Mouse (Mus musculus): Measurements from ENCODE around the gene Olfr493. TPM values are rescaled to one million over a fixed set of nuclear protein-coding genes. Genes with fewer than 3 reads are reported as not detected.

The Olfr493 gene
- total RNA-seq (2014; rRNA removed) (not detected in 2 replicates), polyA plus RNA-seq (2015; fragmentation: Nextera tagmentation; extraction: Ambion mirVana) (not detected in 2 replicates)

- Histone ChIP-seq H3K27ac (no peak within 1 kb of the TSS), H3K36me3 (ENCODE audit: insufficient read depth, low read length) (no peaks in the 10 kb centered on the region), H3K4me1 (ENCODE audit: insufficient read depth, low read length) (no peaks in the 10 kb centered on the region), H3K27me3 (ENCODE audit: insufficient read depth, low read length) (no peaks in the 10 kb centered on the region), H3K9ac (replicated peaks; ENCODE audit: low read length) (no peak within 1 kb of the TSS), H3K4me2 (ENCODE audit: low read depth, low read length) (no peak within 1 kb of the TSS), H3K4me3 (ENCODE audit: low read length) (no peak within 1 kb of the TSS), H3K9me3 (ENCODE audit: low read length) (no peaks in the 10 kb centered on the region)
- DNase-seq (ENCODE audit: low spot score) (no peak), ATAC-seq (no peak)
- WGBS: 61% methylated on average over 1 of the region's 1 CpGs
- no peak for TF ChIP-seq CTCF (IDR thresholded peaks at IDR 0.05; ENCODE audit: low read depth)
Observed at GRCm38 (mm10) chr7:108346879-108347278, at the start of gene Olfr493. TSS of gene Olfr493 (minus strand) at chr7:108346979.

- WGBS: 81% methylated on average over 1 of the region's 1 CpGs
- Histone ChIP-seq H3K27me3 (ENCODE audit: insufficient read depth, low read length) (no peaks in the 10 kb centered on the region), H3K9me3 (ENCODE audit: low read length) (no peaks in the 10 kb centered on the region), H3K4me3 (ENCODE audit: low read length) (no peak within 1 kb of the TSS), H3K9ac (replicated peaks; ENCODE audit: low read length) (no peak within 1 kb of the TSS), H3K4me2 (ENCODE audit: low read depth, low read length) (no peak within 1 kb of the TSS), H3K36me3 (ENCODE audit: insufficient read depth, low read length) (no peaks in the 10 kb centered on the region), H3K27ac (no peak within 1 kb of the TSS), H3K4me1 (ENCODE audit: insufficient read depth, low read length) (no peaks in the 10 kb centered on the region)
- no peak for TF ChIP-seq CTCF (IDR thresholded peaks at IDR 0.05; ENCODE audit: low read depth)
- ATAC-seq: no peak
- DNase-seq (ENCODE audit: low spot score): no peak
Observed at GRCm38 (mm10) chr7:108392867-108393266, 46.1 kb upstream of the Olfr493 start, which contains the start of gene Olfr495. TSS of gene Olfr495 (plus strand) at chr7:108393167.

GRCm38 (mm10) chr7:108365035-108365434, 18.3 kb upstream of the Olfr493 start, which contains the start of gene Olfr494:
TSS of gene Olfr494 (plus strand) at chr7:108365335.
- H3K27me3 ChIP-seq (ENCODE audit: insufficient read depth, low read length): no peaks in the 10 kb centered on the region
- H3K4me1 ChIP-seq (ENCODE audit: insufficient read depth, low read length): no peaks in the 10 kb centered on the region
- WGBS: 82% methylated on average over 3 of the region's 3 CpGs
- no peak within 1 kb of the TSS for H3K27ac ChIP-seq
- ATAC-seq (no peak), DNase-seq (ENCODE audit: low spot score) (no peak)
- H3K4me2 ChIP-seq (ENCODE audit: low read depth, low read length): no peak within 1 kb of the TSS
- H3K9me3 ChIP-seq (ENCODE audit: low read length): no peaks in the 10 kb centered on the region
- H3K36me3 ChIP-seq (ENCODE audit: insufficient read depth, low read length): no peaks in the 10 kb centered on the region
- TF ChIP-seq CTCF (IDR thresholded peaks at IDR 0.05; ENCODE audit: low read depth): no peak
- no peak within 1 kb of the TSS for H3K4me3 ChIP-seq (ENCODE audit: low read length)
- H3K9ac ChIP-seq (replicated peaks; ENCODE audit: low read length): no peak within 1 kb of the TSS

- no peak for TF ChIP-seq CTCF (IDR thresholded peaks at IDR 0.05; ENCODE audit: low read depth)
- Histone ChIP-seq H3K9me3 (ENCODE audit: low read length) (no peaks in the 10 kb centered on the region), H3K4me2 (ENCODE audit: low read depth, low read length) (no peak within 1 kb of the TSS), H3K4me3 (ENCODE audit: low read length) (no peak within 1 kb of the TSS), H3K27me3 (ENCODE audit: insufficient read depth, low read length) (no peaks in the 10 kb centered on the region), H3K36me3 (ENCODE audit: insufficient read depth, low read length) (no peaks in the 10 kb centered on the region), H3K27ac (no peak within 1 kb of the TSS), H3K4me1 (ENCODE audit: insufficient read depth, low read length) (no peaks in the 10 kb centered on the region), H3K9ac (replicated peaks; ENCODE audit: low read length) (no peak within 1 kb of the TSS)
- no peak for ATAC-seq
- WGBS: 82% methylated on average over 2 of the region's 2 CpGs
- no peak for DNase-seq (ENCODE audit: low spot score)
Observed at GRCm38 (mm10) chr7:108323574-108323973, 23.2 kb downstream of the Olfr493 start, which contains the start of gene Olfr492. TSS of gene Olfr492 (minus strand) at chr7:108323674.

GRCm38 (mm10) chr7:108313151-108313550, 33.6 kb downstream of the Olfr493 start, which contains the start of gene Olfr491:
TSS of gene Olfr491 (plus strand) at chr7:108313451.
- H3K9me3 ChIP-seq (ENCODE audit: low read length): no peaks in the 10 kb centered on the region
- no peak within 1 kb of the TSS for H3K9ac ChIP-seq (replicated peaks; ENCODE audit: low read length)
- ATAC-seq: no peak
- no peaks in the 10 kb centered on the region for H3K36me3 ChIP-seq (ENCODE audit: insufficient read depth, low read length)
- no peak within 1 kb of the TSS for H3K4me2 ChIP-seq (ENCODE audit: low read depth, low read length)
- DNase-seq (ENCODE audit: low spot score): no peak
- 76% methylated on average over 1 of the region's 1 CpGs for WGBS
- H3K27ac ChIP-seq: no peak within 1 kb of the TSS
- H3K4me1 ChIP-seq (ENCODE audit: insufficient read depth, low read length): no peaks in the 10 kb centered on the region
- H3K4me3 ChIP-seq (ENCODE audit: low read length): no peak within 1 kb of the TSS
- no peaks in the 10 kb centered on the region for H3K27me3 ChIP-seq (ENCODE audit: insufficient read depth, low read length)
- TF ChIP-seq CTCF (IDR thresholded peaks at IDR 0.05; ENCODE audit: low read depth): no peak

Other genes starting within 250 kb of the Olfr493 start
- not detected in 2 replicates for gene Olfr482, start 249.4 kb downstream of the Olfr493 start, total RNA-seq (2014; rRNA removed)
- 0.14 TPM in 1 of 2 replicates, not detected in the other for gene Olfr482, start 249.4 kb downstream of the Olfr493 start, polyA plus RNA-seq (2015; fragmentation: Nextera tagmentation; extraction: Ambion mirVana)
- gene Olfr483, start 246.1 kb downstream of the Olfr493 start, total RNA-seq (2014; rRNA removed): not detected in 2 replicates
- gene Olfr483, start 246.1 kb downstream of the Olfr493 start, polyA plus RNA-seq (2015; fragmentation: Nextera tagmentation; extraction: Ambion mirVana): not detected in 2 replicates
- not detected in 2 replicates for gene Olfr484, start 219.5 kb downstream of the Olfr493 start, total RNA-seq (2014; rRNA removed)
- not detected in 2 replicates for gene Olfr484, start 219.5 kb downstream of the Olfr493 start, polyA plus RNA-seq (2015; fragmentation: Nextera tagmentation; extraction: Ambion mirVana)
- not detected in 2 replicates for gene Olfr485, start 187.1 kb downstream of the Olfr493 start, total RNA-seq (2014; rRNA removed)
- gene Olfr485, start 187.1 kb downstream of the Olfr493 start, polyA plus RNA-seq (2015; fragmentation: Nextera tagmentation; extraction: Ambion mirVana): not detected in 2 replicates
- not detected in 2 replicates for gene Olfr486, start 174.2 kb downstream of the Olfr493 start, total RNA-seq (2014; rRNA removed)
- not detected in 2 replicates for gene Olfr486, start 174.2 kb downstream of the Olfr493 start, polyA plus RNA-seq (2015; fragmentation: Nextera tagmentation; extraction: Ambion mirVana)
- not detected in 2 replicates for gene Olfr487, start 132.3 kb downstream of the Olfr493 start, total RNA-seq (2014; rRNA removed)
- not detected in 2 replicates for gene Olfr487, start 132.3 kb downstream of the Olfr493 start, polyA plus RNA-seq (2015; fragmentation: Nextera tagmentation; extraction: Ambion mirVana)
- gene Olfr488, start 88.6 kb downstream of the Olfr493 start, total RNA-seq (2014; rRNA removed): not detected in 2 replicates
- not detected in 2 replicates for gene Olfr488, start 88.6 kb downstream of the Olfr493 start, polyA plus RNA-seq (2015; fragmentation: Nextera tagmentation; extraction: Ambion mirVana)
- not detected in 2 replicates for gene Olfr490, start 58.0 kb downstream of the Olfr493 start, total RNA-seq (2014; rRNA removed)
- not detected in 2 replicates for gene Olfr490, start 58.0 kb downstream of the Olfr493 start, polyA plus RNA-seq (2015; fragmentation: Nextera tagmentation; extraction: Ambion mirVana)
- gene Olfr491, start 33.5 kb downstream of the Olfr493 start, total RNA-seq (2014; rRNA removed): not detected in 2 replicates
- gene Olfr491, start 33.5 kb downstream of the Olfr493 start, polyA plus RNA-seq (2015; fragmentation: Nextera tagmentation; extraction: Ambion mirVana): not detected in 2 replicates
- not detected in 2 replicates for gene Olfr492, start 23.3 kb downstream of the Olfr493 start, total RNA-seq (2014; rRNA removed)
- gene Olfr492, start 23.3 kb downstream of the Olfr493 start, polyA plus RNA-seq (2015; fragmentation: Nextera tagmentation; extraction: Ambion mirVana): not detected in 2 replicates
- gene Olfr494, start 18.4 kb upstream of the Olfr493 start, total RNA-seq (2014; rRNA removed): not detected in 2 replicates
- gene Olfr494, start 18.4 kb upstream of the Olfr493 start, polyA plus RNA-seq (2015; fragmentation: Nextera tagmentation; extraction: Ambion mirVana): not detected in 2 replicates
- not detected in 2 replicates for gene Olfr495, start 46.2 kb upstream of the Olfr493 start, total RNA-seq (2014; rRNA removed)
- not detected in 2 replicates for gene Olfr495, start 46.2 kb upstream of the Olfr493 start, polyA plus RNA-seq (2015; fragmentation: Nextera tagmentation; extraction: Ambion mirVana)
- not detected in 2 replicates for gene Olfr497, start 73.4 kb upstream of the Olfr493 start, total RNA-seq (2014; rRNA removed)
- gene Olfr497, start 73.4 kb upstream of the Olfr493 start, polyA plus RNA-seq (2015; fragmentation: Nextera tagmentation; extraction: Ambion mirVana): not detected in 2 replicates
- not detected in 2 replicates for gene Olfr498, start 118.3 kb upstream of the Olfr493 start, total RNA-seq (2014; rRNA removed)
- gene Olfr498, start 118.3 kb upstream of the Olfr493 start, polyA plus RNA-seq (2015; fragmentation: Nextera tagmentation; extraction: Ambion mirVana): not detected in 2 replicates
- gene Olfr502, start 178.1 kb upstream of the Olfr493 start, total RNA-seq (2014; rRNA removed): not detected in 2 replicates
- not detected in 2 replicates for gene Olfr502, start 178.1 kb upstream of the Olfr493 start, polyA plus RNA-seq (2015; fragmentation: Nextera tagmentation; extraction: Ambion mirVana)
- not detected in 2 replicates for gene Olfr503, start 197.5 kb upstream of the Olfr493 start, total RNA-seq (2014; rRNA removed)
- gene Olfr503, start 197.5 kb upstream of the Olfr493 start, polyA plus RNA-seq (2015; fragmentation: Nextera tagmentation; extraction: Ambion mirVana): not detected in 2 replicates
- gene Olfr504, start 218.8 kb upstream of the Olfr493 start, total RNA-seq (2014; rRNA removed): not detected in 2 replicates
- not detected in 2 replicates for gene Olfr504, start 218.8 kb upstream of the Olfr493 start, polyA plus RNA-seq (2015; fragmentation: Nextera tagmentation; extraction: Ambion mirVana)